Mouse (Mus musculus): ENCODE data around the gene Stx1b.

Gene Stx1b

DNA sequence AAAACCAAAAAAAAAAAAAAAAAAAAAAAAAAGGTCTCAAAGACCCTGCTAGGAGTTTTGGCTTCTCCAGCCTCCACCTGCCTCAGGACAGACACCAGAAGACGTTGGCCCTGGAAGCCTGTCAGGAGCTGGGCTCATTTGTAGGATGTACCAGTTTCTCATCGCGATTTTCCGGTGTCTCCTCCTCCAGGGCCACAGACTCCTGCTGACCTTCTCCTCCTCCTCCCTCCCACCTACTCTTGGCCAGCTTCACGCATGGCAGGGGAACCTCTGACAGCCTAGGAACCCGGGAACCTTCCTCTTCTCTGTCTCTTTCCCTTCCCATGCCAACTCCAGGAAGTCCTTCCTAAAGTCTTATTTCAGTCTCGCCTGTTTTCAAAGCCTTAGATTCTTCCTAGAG is 7.3 kb downstream of the Stx1b start:
- DNase-seq (ENCODE audit: low spot score in 2 of 2), result no peak

DNA sequence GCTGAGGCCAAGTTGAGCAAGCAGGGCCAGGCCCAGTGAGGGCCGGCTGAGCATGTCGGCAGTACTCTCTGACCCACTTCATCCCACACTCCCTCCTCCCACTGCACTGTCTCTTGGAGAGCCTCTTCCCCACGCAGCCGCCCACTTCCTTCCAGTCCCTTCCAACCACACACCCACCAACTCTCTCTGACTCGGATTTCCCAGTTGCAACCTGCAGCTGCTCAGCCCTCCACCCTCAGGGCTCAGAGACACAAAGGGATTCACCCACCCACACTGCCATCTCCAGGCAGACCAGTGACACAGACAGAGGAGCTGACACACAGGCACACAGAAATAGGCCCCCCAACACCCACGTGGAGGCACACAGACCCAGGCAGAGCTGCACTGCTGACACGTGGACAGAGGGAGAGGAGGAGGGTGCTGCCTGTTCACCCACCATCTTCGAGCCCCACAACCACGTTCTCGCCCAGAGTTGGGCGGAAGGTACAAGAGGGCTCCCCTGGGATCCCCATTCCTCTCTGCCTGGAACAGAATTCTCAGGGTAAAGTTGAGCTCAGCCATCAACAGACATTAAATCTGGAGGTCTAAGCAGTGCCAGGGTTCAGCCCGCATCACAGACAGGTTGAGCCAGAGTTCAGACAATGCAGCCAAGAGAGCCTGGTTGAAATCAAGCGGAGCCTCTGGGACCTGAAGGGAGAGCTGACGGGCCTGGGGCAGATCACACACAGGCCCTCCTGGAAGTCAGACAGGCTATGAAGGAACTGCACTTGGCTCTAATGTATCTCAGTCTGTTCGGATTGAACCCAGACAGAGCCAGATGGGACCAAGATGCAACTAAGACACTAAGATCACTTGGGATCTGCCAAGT is 8.2 kb downstream of the Stx1b start:
- peak; percentile 79 to 90 for DNase-seq (ENCODE audit: low spot score in 2 of 2)

GRCm38 (mm10) chr7:127815116-127815665 is 9.2 kb downstream of the Stx1b start:
- DNase-seq (ENCODE audit: low spot score in 2 of 2), result no peak

DNA sequence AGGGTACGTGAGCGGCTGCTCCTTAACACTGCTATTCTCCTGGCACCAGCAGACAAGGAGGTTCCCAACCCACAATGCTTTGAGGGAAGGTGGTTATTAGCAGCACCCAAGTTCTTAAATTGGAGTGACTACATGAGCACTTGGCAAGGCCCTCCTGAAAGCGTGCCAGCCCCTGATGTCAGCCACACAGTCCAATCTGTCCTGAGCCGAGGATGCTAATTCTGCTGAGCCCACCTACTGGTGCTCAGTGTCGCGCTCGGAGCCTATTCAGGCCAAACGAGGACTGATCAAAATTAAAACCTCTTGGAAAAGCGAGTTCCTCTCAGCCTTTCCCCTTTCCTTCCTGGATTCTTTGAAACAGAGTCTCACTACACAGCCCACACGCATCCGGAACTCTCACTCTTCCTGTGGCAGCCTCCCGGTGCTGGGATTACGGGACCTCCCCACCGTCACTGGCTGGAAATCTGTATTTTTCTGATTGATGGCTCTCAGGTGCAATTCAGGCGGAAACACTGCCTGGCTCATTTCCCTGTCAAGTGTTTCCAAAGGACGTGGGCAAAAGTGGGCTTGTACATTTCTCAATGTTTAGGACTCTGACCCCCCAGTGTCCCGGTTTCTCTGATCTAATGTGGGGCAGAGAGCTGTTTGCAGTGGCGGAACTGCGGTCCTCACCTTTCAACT is 10.0 kb downstream of the Stx1b start:
- peak; percentile 77 to 80 for DNase-seq (ENCODE audit: low spot score in 2 of 2)

- no peak for DNase-seq (ENCODE audit: low spot score in 2 of 2)
Observed at GRCm38 (mm10) chr7:127813821-127814220, 10.5 kb downstream of the Stx1b start.

DNA sequence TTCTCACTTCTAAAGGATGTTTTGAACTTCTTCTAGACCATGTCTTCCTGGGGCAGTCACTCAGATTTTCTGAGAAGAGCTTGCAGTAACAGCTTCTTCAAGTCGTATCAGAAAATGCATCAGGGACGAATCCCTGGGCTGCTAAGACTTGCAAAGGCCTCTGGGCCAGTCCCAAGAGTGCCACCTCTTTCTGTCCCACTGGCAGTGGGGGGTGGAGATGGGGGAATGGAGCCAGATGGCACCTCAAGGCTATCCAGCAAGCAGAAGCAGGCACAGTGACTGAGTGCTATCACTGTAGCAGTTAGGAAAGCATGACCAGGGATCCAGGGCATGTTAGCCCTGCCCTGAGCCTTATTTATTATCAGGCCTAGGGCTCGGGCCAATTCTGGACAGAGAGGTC is 12.1 kb downstream of the Stx1b start:
- DNase-seq (ENCODE audit: low spot score in 2 of 2), result no peak

DNA sequence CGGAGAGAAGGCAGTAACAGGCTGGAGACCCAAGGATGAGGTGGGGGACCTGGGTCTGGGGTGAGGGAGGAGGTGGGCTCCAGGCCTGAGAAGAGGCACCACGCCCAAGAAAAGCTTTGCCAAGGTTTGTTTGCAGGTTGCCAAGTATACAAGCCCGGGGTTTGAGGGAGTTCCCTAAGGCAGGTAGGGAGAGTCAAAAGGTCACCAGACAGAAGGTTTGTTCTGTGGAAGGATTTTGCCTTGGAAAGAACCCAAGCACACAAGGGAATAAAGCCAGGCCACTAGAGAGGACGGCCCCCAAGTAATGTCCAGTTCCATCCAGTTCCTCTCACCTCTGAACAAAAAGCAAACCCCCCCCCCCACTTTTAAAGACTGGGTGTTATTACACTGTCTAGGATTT is 13.1 kb downstream of the Stx1b start:
- no peak for DNase-seq (ENCODE audit: low spot score in 2 of 2)

DNA sequence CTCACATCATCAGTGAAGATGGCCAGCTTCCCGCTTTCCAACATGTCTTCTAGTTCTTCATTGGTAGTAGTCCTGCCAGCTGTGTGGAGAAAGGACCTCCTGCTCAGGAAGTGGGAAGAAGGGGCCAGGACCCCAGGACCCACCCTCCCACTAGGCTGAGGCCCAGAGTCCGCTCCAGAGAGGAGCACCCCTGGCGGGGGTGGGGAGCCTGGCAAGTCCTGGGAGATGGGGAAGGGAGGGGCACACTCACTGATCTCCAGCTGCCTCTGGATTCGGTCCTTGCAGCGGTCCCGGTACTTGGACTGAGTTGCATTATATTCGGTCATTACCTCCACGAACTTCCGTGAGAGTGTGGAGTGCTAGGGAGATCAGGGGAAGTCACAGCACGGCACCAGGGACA is 13.7 kb downstream of the Stx1b start:
- no peak for DNase-seq (ENCODE audit: low spot score in 2 of 2)

DNA sequence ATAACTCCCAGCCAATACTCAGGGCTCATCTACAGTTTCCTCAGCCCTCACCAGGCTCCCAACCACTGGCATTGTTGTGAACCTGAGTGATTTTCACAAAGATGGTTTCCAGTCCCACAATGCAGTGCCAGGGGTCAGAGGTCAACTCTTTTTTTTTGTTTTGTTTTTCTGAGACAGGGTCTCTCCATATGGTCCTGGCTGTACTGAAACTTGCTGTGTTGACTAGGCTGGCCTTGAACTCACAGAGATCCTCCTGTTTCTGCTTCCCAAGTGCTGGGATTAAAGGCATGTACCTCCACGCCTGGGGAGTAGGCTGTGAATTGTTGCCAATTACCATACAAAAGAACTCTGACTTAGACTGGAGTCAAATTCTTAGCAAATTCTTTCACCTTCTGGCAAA is 14.5 kb downstream of the Stx1b start:
- DNase-seq (ENCODE audit: low spot score in 2 of 2), result no peak

DNA sequence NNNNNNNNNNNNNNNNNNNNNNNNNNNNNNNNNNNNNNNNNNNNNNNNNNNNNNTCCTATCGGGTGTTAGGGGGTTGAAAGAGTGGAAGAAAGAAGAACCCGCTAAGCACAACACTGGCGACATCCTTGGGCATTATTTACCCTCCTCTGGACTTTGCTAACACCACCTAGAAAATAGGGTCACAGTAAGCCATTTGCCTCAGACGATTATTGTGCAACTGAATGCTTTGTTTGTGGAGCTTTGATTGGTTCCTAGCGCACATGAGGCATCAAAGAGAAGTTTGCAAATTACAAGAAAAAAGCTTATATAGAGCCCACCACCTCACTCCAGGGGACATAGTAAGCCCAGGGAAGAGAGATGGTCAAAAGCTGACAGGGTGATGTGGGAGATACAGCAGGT is 15.5 kb downstream of the Stx1b start:
- DNase-seq (ENCODE audit: low spot score in 2 of 2), result no peak

GRCm38 (mm10) chr7:127802313-127802712 is 22.0 kb downstream of the Stx1b start:
- no peak for DNase-seq (ENCODE audit: low spot score in 2 of 2)

DNA sequence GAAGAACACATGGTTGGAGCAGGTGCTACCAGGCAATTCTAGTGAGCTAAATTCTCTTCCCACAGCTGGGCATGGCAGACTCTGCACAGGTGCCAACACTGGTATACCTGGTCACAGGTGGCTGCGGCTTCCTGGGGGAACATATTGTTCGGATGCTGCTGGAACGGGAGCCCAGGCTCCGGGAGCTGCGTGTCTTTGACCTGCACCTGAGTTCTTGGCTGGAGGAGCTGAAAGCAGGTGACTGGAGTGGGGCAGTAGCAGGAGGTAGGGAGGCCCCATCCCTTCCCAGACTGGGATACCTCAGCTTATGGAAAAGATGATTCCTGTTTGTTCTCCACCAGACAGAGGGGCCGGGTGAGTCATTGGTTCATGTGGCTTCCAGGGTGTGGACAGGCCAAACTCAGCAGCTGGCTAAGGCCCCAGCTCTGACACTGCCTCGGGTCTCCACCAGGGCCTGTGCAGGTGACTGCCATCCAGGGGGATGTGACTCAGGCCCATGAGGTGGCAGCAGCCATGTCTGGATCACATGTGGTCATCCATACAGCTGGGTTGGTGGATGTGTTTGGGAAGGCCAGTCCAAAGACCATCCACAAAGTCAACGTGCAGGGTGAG is 23.2 kb downstream of the Stx1b start:
- DNase-seq (ENCODE audit: low spot score in 2 of 2), result no peak

GRCm38 (mm10) chr7:127800435-127801009 is 23.8 kb downstream of the Stx1b start, which contains the start of gene Hsd3b7:
Gene Hsd3b7 (plus strand): TSS chr7:127800604.
- DNase-seq (ENCODE audit: low spot score in 2 of 2), result peak; percentile 67 to 75

DNA sequence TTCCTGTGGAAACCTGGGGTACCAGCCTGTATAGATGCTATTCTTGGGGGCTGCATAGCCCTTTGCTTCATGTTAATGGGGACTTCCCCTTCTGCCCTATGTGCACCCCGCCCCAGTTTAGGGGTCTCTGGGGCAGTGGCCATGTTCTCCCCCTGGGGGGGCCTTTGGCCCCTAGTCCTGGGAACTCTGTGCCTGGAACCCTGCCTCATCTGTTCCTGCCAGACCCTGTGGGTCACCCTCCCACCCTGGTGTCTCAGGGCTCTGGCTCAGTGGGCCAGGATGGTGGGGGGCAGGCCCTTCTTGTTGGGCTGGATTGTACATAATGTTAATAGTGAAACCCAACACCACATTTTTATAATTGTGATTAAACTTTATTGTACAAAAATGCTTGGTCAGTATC is 24.6 kb downstream of the Stx1b start:
- no peak for DNase-seq (ENCODE audit: low spot score in 2 of 2)

- no peak for DNase-seq (ENCODE audit: low spot score in 2 of 2)
Observed at GRCm38 (mm10) chr7:127799211-127799610, 25.1 kb downstream of the Stx1b start.

- DNase-seq (ENCODE audit: low spot score in 2 of 2), result no peak
Observed at GRCm38 (mm10) chr7:127798591-127798990, 25.8 kb downstream of the Stx1b start.

GRCm38 (mm10) chr7:127797076-127797845 is 27.1 kb downstream of the Stx1b start:
- no peak for DNase-seq (ENCODE audit: low spot score in 2 of 2)

GRCm38 (mm10) chr7:127785308-127785707 is 39.0 kb downstream of the Stx1b start, which contains the start of gene Gm49388:
Gene Gm49388 (plus strand): TSS chr7:127785608.
- DNase-seq (ENCODE audit: low spot score in 2 of 2), result no peak

GRCm38 (mm10) chr7:127778350-127778749 is 46.0 kb downstream of the Stx1b start:
- no peak for DNase-seq (ENCODE audit: low spot score in 2 of 2)

DNA sequence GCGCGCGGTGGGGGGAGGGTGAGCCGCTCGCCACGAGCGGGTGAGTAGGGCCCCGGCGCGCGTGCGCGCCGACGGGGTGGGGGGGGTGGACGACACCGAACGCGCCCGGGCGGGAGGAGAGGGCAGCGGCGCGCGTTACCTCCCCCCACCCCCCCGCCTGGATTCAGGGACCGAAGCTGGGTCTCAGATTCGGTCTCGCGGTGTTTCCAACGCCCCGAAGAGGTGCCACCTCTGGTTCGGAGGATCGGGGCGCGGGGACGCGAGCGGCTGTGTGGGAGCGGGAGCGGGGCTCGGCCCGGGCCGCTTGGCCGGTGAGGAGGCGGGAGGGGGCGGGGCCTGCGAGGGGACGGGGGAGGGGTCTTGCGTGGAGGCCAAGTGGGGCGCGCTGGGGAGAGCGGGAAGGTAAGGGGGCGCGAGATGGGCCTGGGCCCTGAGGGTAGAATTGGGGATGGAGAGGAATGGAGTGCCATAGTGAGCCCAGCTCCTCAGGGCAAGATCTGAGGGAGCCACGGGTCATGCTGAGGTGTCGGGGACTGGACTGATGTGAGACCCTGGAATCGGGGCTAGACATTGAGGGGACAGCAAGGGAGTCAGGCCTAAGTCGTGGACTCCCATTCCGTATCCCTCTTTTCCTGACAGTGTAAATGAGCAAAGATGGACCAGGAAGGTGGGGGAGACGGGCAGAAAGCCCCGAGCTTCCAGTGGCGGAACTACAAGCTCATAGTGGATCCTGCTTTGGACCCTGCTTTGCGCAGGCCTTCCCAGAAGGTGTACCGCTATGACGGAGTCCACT is 46.7 kb downstream of the Stx1b start:
- no peak for DNase-seq (ENCODE audit: low spot score in 2 of 2)
